Mouse (Mus musculus) lung, postnatal 0 days (tissue): ENCODE data around the gene Ttll10. TPM values are rescaled to one million over a fixed set of nuclear protein-coding genes. Genes with fewer than 3 reads are reported as not detected.

Experiments
- ATAC-seq: fragments of 200-750 bp; cut with Nextera tagmentation; 2 replicates; pipeline ENCODE4 v1.8.0; 2017; ENCODE audit warnings: moderate library complexity
- DNase-seq: peaks from one replicate; pipeline ENCODE4 v3.0.0-alpha.2; 2016; ENCODE audit warnings: low spot score
- H3K27ac ChIP-seq: fragments of 300-500 bp; sonication (generic); 2 replicates; pipeline ENCODE4 v1.5.1; 2014; ENCODE audit warnings: antibody characterized with exemption, mild to moderate bottlenecking, low read length, mixed read lengths
- H3K27me3 ChIP-seq: fragments of 300-500 bp; sonication (generic); replicated peaks from 2 replicates; pipeline ENCODE4 v1.6.1; 2014; ENCODE audit warnings: low read length, mixed read lengths; ENCODE audit not compliant: insufficient read depth
- H3K36me3 ChIP-seq: fragments of 300-500 bp; sonication (generic); 2 replicates; pipeline ENCODE4 v1.6.1; 2014; ENCODE audit warnings: low read length, mixed read lengths; ENCODE audit not compliant: insufficient read depth
- H3K4me1 ChIP-seq: fragments of 300-500 bp; sonication (generic); 2 replicates; pipeline ENCODE4 v1.6.1; 2014; ENCODE audit warnings: antibody characterized with exemption, low read depth, low read length, mixed read lengths; ENCODE audit not compliant: insufficient read depth
- H3K4me2 ChIP-seq: fragments of 300-500 bp; sonication (generic); replicated peaks from 2 replicates; pipeline ENCODE4 v1.6.1; 2014; ENCODE audit warnings: low read depth, mild to moderate bottlenecking, low read length, moderate library complexity, mixed read lengths
- H3K4me3 ChIP-seq: fragments of 300-500 bp; sonication (generic); 2 replicates; pipeline ENCODE4 v1.5.1; 2014; ENCODE audit warnings: low read depth, low read length
- H3K9ac ChIP-seq: fragments of 300-500 bp; sonication (generic); replicated peaks from 2 replicates; pipeline ENCODE4 v1.6.1; 2014; ENCODE audit warnings: low read depth, mild to moderate bottlenecking
- H3K9me3 ChIP-seq: fragments of 300-500 bp; sonication (generic); 2 replicates; pipeline ENCODE4 v1.6.1; 2016; ENCODE audit warnings: low read length, mixed read lengths
- CTCF ChIP-seq: IDR thresholded peaks from 2 replicates; pipeline ENCODE4 v1.5.1; 2016; ENCODE audit warnings: antibody characterized with exemption, mild to moderate bottlenecking
- EP300 ChIP-seq: IDR thresholded peaks from 2 replicates; pipeline ENCODE4 v1.6.1; 2016; ENCODE audit warnings: antibody characterized with exemption, mild to moderate bottlenecking, control low read depth
- WGBS: fragments of 180-500 bp; shearing (Covaris S2); extraction: QIAGEN DNeasy Blood & Tissue Kit; methylation state at CpG from one replicate; pipeline ENCODE4 v1.1.7; 2014; 5-methylcytosine and 5-hydroxymethylcytosine counted together
- polyA plus RNA-seq: library from polyadenylated mRNA; unstranded; fragments of >200 nt; fragmentation: Nextera tagmentation; extraction: Ambion mirVana; gene quantifications from 2 replicates; pipeline ENCODE4 v1.2.1, GENCODE M21; 2015

Ttll10 gene
- polyA plus RNA-seq, 1 experiment from 2014 or later = 2.1 TPM

DNA sequence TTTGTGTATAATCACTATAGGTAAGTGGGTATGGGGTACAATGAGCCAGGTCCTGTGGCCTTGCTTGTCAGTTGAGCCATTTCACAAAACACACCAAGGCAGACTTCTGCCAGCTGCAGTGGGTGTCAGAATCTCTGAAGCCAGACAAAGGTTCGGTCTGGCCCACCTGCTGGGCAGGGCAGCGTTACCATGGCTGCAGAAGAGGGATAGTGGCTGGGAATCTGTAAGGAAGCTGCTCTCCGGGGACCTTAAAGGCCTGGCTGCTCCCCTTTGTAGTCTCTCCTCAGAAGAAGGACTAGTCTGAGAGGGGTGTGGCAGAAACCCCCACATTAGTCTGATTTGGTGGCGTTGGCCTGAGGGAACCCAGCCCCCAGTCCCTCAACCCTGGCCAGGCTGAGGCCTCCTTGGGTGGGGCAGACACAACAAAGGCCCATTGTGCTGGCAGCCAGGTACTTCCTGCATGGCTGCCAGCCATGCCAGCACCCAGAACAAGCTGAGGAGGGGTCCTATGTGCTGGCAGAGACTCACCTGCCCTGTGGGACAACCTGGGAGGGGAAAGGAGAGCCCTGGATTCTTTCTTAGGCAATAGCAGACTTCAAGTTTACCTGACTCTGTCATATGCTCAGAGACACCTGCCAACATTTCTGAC, 4.8 kb upstream of the Ttll10 start:
- Histone ChIP-seq H3K4me1 (peaks cover 6% of the 10 kb centered on the region; the same call in 1 of the 2 replicates), H3K9me3 (no peaks in the 10 kb centered on the region), H3K9ac (no peak overlapping the region), H3K36me3 (no peaks in the 10 kb centered on the region), H3K4me3 (no peak overlapping the region), H3K27ac (0 out of 2 replicates have a peak overlapping the region, but pooled peaks have one; percentile 9), H3K27me3 (no peaks in the 10 kb centered on the region), H3K4me2 (no peak overlapping the region)
- WGBS = 9% methylated on average over 4 of the region's 4 CpGs
- ATAC-seq (no peak), DNase-seq (no peak)
- no peak for TF ChIP-seq EP300
- no peak for TF ChIP-seq CTCF

- Histone ChIP-seq H3K9me3 (no peaks in the 10 kb centered on the region), H3K4me2 (peak overlapping the region; percentile 56), H3K36me3 (no peaks in the 10 kb centered on the region), H3K27me3 (no peaks in the 10 kb centered on the region), H3K9ac (peak overlapping the region; percentile 51), H3K4me1 (no peaks in the 10 kb centered on the region; the same call in 1 of the 2 replicates), H3K4me3 (peak overlapping the region; percentile 43), H3K27ac (peak overlapping the region; percentile 97)
- TF ChIP-seq CTCF (no peak), EP300 (peak; percentile 64)
- WGBS = 26% methylated on average over 10 of the region's 10 CpGs
- DNase-seq (peak; percentile 95), ATAC-seq (peak; percentile 97)
Measured at GRCm38 (mm10) chr4:156059713-156060112, 499 bp upstream of the Ttll10 start.

DNA sequence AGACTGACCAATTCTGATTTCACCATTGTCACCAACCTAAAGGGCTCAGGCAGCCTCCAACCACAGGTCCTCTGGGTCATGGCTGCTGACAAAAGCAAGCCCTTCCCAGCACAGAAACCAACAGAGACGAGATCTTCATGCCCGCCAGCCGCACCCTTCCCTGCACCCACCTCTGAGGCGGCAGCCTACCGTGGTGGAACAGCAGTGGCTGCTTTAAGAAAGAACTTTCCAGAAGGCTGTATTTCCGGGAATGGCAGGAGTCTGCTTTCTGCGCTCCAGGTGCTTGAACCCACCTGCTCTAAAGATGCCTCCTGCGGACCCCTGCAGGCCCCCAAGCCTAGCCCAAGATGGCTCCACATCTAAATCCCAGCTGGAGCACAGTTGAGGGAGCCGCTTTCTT, 388 bp downstream of the Ttll10 start:
- TF ChIP-seq CTCF (no peak), EP300 (no peak)
- Histone ChIP-seq H3K4me1 (no peaks in the 10 kb centered on the region), H3K27ac (peak overlapping the region; percentile 97), H3K4me2 (peak overlapping the region; percentile 56), H3K4me3 (peak overlapping the region; percentile 43), H3K9me3 (no peaks in the 10 kb centered on the region), H3K9ac (peak overlapping the region; percentile 51), H3K36me3 (no peaks in the 10 kb centered on the region), H3K27me3 (no peaks in the 10 kb centered on the region)
- ATAC-seq (no peak), DNase-seq (no peak)
- 55% methylated on average over 9 of the region's 9 CpGs for WGBS

GRCm38 (mm10) chr4:156057702-156058101, 1.5 kb downstream of the Ttll10 start:
- DNase-seq (no peak), ATAC-seq (no peak)
- H3K4me2 ChIP-seq = peak overlapping the region; percentile 56
- no peak overlapping the region for H3K9ac ChIP-seq
- H3K27ac ChIP-seq = peak overlapping the region; percentile 38; the same call in 1 of the 2 replicates
- peak overlapping the region; percentile 43 for H3K4me3 ChIP-seq
- no peaks in the 10 kb centered on the region for H3K4me1 ChIP-seq
- WGBS = 42% methylated on average over 10 of the region's 10 CpGs
- H3K27me3 ChIP-seq = no peaks in the 10 kb centered on the region
- H3K36me3 ChIP-seq = no peaks in the 10 kb centered on the region
- TF ChIP-seq CTCF = no peak
- TF ChIP-seq EP300 = no peak
- H3K9me3 ChIP-seq = no peaks in the 10 kb centered on the region

DNA sequence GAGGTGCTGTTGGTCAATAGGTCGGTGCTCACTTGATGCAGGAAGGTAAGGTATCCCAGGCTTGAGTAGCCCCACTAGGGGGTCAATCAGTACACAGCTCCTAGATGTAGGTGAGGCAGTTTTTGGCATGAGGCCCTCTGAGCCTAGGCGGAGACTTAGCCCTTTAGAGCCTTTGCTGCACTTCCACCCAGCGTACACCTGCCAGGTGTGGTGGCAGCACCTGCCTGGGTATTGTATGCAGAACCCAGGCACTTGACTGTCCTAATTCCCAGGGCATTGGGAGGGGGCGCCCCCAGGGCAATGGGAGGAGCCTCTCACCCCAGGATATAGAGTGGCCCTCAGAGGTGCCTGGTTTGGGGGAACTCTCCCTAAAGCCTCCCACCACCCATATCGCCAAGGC, 4.0 kb downstream of the Ttll10 start:
- Histone ChIP-seq H3K4me2 (no peak overlapping the region), H3K9ac (no peak overlapping the region), H3K36me3 (no peaks in the 10 kb centered on the region), H3K4me1 (no peaks in the 10 kb centered on the region), H3K4me3 (no peak overlapping the region), H3K27me3 (no peaks in the 10 kb centered on the region), H3K27ac (no peak overlapping the region), H3K9me3 (no peaks in the 10 kb centered on the region)
- TF ChIP-seq EP300 (no peak), CTCF (peak; percentile 29; the same call in 1 of the 2 replicates)
- 75% methylated on average over 5 of the region's 5 CpGs for WGBS
- DNase-seq (no peak), ATAC-seq (no peak)

- Histone ChIP-seq H3K27ac (no peak overlapping the region), H3K27me3 (no peaks in the 10 kb centered on the region), H3K9ac (no peak overlapping the region), H3K36me3 (no peaks in the 10 kb centered on the region), H3K9me3 (no peaks in the 10 kb centered on the region), H3K4me2 (no peak overlapping the region), H3K4me1 (no peaks in the 10 kb centered on the region), H3K4me3 (no peak overlapping the region)
- ATAC-seq (no peak), DNase-seq (no peak)
- no peak for TF ChIP-seq EP300
- no peak for TF ChIP-seq CTCF
- 93% methylated on average over 6 of the region's 6 CpGs for WGBS
Measured at GRCm38 (mm10) chr4:156054606-156055005, 4.6 kb downstream of the Ttll10 start.
